In genomic region chr11:79993356-79994270, GRCm38 (mm10) we compare ENCODE assay signal across 7 mouse cellular contexts. TPM values are rescaled to one million over a fixed set of nuclear protein-coding genes. Genes with fewer than 3 reads are reported as not detected.
A peak's percentile ranks its signal among the peaks of the same experiment; 100 is the strongest.
DNase-seq lines count a peak whose midpoint lies in the region; ATAC-seq lines count a peak whose summit lies in the region.

No protein-coding gene starts in this region.

- peak overlapping the region; percentile 99 for H3K4me3 ChIP-seq in forebrain, embryonic 13.5 days
- peak overlapping the region; percentile 99 for H3K4me3 ChIP-seq in limb, embryonic 10.5 days
- peak overlapping the region; percentile 98 for H3K4me3 ChIP-seq in midbrain, embryonic 16.5 days (ENCODE audit: low read depth, low read length)

- peak overlapping the region; percentile 63 for H3K4me2 ChIP-seq in forebrain, embryonic 13.5 days
- peak overlapping the region; percentile 86 for H3K4me2 ChIP-seq in midbrain, embryonic 16.5 days (ENCODE audit: low read length)

- peak overlapping the region; percentile 99 for H3K27ac ChIP-seq in forebrain, embryonic 13.5 days
- peak overlapping the region; percentile 99 for H3K27ac ChIP-seq in limb, embryonic 10.5 days
- peak overlapping the region; percentile 98 for H3K27ac ChIP-seq in midbrain, embryonic 16.5 days (ENCODE audit: low read length)

- ATAC-seq in forebrain, embryonic 13.5 days = peak; percentile 52
- ATAC-seq in midbrain, embryonic 16.5 days = peak; percentile 4; the same call in 1 of the 2 replicates

- H3K27me3 ChIP-seq in forebrain, embryonic 13.5 days = no peaks in the 10 kb centered on the region
- H3K27me3 ChIP-seq in limb, embryonic 10.5 days (ENCODE audit: low read depth, poor library complexity, severe bottlenecking) = no peaks in the 10 kb centered on the region
- no peaks in the 10 kb centered on the region for H3K27me3 ChIP-seq in midbrain, embryonic 16.5 days (ENCODE audit: control insufficient read depth, insufficient read depth, low read depth, low read length)

- peak; percentile 43 for DNase-seq in ovary, postnatal 14 days (ENCODE audit: low spot score)
- DNase-seq in ovary, postnatal 36 days (ENCODE audit: low spot score) = no peak
- peak; percentile 18 for DNase-seq in brain, adult 2 months (ENCODE audit: low read depth, low spot score)
- no peak for DNase-seq in limb, embryonic 10.5 days (ENCODE audit: low spot score)
- DNase-seq in gastrocnemius, postnatal 4 days (ENCODE audit: low spot score in 2 of 2) = no peak

- peaks cover 22% of the 10 kb centered on the region for H3K36me3 ChIP-seq in forebrain, embryonic 13.5 days (ENCODE audit: poor library complexity, severe bottlenecking)
- peaks cover 34% of the 10 kb centered on the region for H3K36me3 ChIP-seq in limb, embryonic 10.5 days
- H3K36me3 ChIP-seq in midbrain, embryonic 16.5 days (ENCODE audit: control insufficient read depth, insufficient read depth, low read length) = no peaks in the 10 kb centered on the region

- H3K4me1 ChIP-seq in forebrain, embryonic 13.5 days = peaks cover 4% of the 10 kb centered on the region
- peaks cover 8% of the 10 kb centered on the region for H3K4me1 ChIP-seq in limb, embryonic 10.5 days
- H3K4me1 ChIP-seq in midbrain, embryonic 16.5 days (ENCODE audit: control insufficient read depth, insufficient read depth, low read length) = peaks cover 3% of the 10 kb centered on the region

- H3K9me3 ChIP-seq in forebrain, embryonic 13.5 days (replicated peaks) = no peaks in the 10 kb centered on the region
- no peaks in the 10 kb centered on the region for H3K9me3 ChIP-seq in limb, embryonic 10.5 days (replicated peaks)
- no peaks in the 10 kb centered on the region for H3K9me3 ChIP-seq in midbrain, embryonic 16.5 days (replicated peaks; ENCODE audit: control insufficient read depth, low read length, poor library complexity, severe bottlenecking)

- peak overlapping the region; percentile 98 for H3K9ac ChIP-seq in forebrain, embryonic 13.5 days
- H3K9ac ChIP-seq in midbrain, embryonic 16.5 days (ENCODE audit: low read depth, low read length) = peak overlapping the region; percentile 91

- WGBS in forebrain, embryonic 13.5 days = under 1% methylated on average over 56 of the region's 74 CpGs
- WGBS in limb, embryonic 10.5 days = under 1% methylated on average over 69 of the region's 74 CpGs
- under 1% methylated on average over 47 of the region's 74 CpGs for WGBS in midbrain, embryonic 16.5 days

RNA-seq across cellular contexts. Expression of gene Suz12, which starts 0.7 kb away (rescaled TPM):
- 31.9 and 33.3 TPM in 2 replicates for polyA plus RNA-seq in forebrain, embryonic 13.5 days (2015; fragmentation: Nextera tagmentation; extraction: Ambion mirVana)
- polyA plus RNA-seq in limb, embryonic 10.5 days (2016; fragmentation: Nextera tagmentation; extraction: Ambion mirVana) = 21.1 and 22.5 TPM in 2 replicates
- polyA plus RNA-seq in midbrain, embryonic 16.5 days (2015; fragmentation: Nextera tagmentation; extraction: Ambion mirVana) = 11.7 and 13.2 TPM in 2 replicates
- total RNA-seq in gastrocnemius, postnatal 4 days (2021) = 10 to 100 TPM; 36.0 to 44.7 TPM

RNA-seq across cellular contexts. Expression of gene Utp6, which starts 31.4 kb away (rescaled TPM):
- polyA plus RNA-seq in forebrain, embryonic 13.5 days (2015; fragmentation: Nextera tagmentation; extraction: Ambion mirVana) = 58.1 and 62.3 TPM in 2 replicates
- polyA plus RNA-seq in limb, embryonic 10.5 days (2016; fragmentation: Nextera tagmentation; extraction: Ambion mirVana) = 72.3 and 77.1 TPM in 2 replicates
- polyA plus RNA-seq in midbrain, embryonic 16.5 days (2015; fragmentation: Nextera tagmentation; extraction: Ambion mirVana) = 39.2 and 46.0 TPM in 2 replicates
- 10 to 100 TPM; 35.9 to 39.8 TPM for total RNA-seq in gastrocnemius, postnatal 4 days (2021)

Comparison
In these comparisons a context has a peak if more than half of its experiments do, and no peak if none do; other contexts are left out.
1. DNase-seq: peak in ovary, postnatal 14 days (single experiment) and brain, adult 2 months (single experiment); none in ovary, postnatal 36 days (single experiment), limb, embryonic 10.5 days (single experiment) and gastrocnemius, postnatal 4 days (0 of 2).
2. Peak in every context shown above with its lines, with median percentiles within 50 percentile points of each other: H3K27ac ChIP-seq and H3K4me3 ChIP-seq.